Mouse (Mus musculus): ENCODE measurements at regions not wholly inside any gene's neighbourhood (a gene's known extent, or its start where the extent isn't known, plus 50 kb on each side); places are given as distances from the start of the nearest gene placed in this dataset.
A peak's percentile ranks its signal among the peaks of the same experiment; 100 is the strongest.

DNA sequence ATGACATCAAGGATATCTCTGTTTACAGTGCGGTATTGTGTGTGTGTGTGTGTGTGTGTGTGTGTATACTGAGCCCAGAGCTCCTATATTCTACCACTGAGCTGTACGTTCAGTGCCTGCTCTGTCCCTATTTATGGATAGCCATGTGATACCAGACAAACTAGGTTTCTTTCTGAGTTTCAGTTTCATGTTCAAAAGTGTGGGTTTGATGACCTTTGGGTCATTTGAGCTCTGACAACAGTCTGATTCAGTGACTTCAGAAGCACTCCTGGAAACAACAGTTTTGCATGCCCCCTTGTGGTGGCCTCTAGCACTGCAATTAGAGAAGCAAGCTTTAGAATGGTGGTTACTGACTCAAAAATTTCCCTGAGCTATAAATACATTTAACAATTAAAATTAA is 50.9 kb upstream of the Tent2 start:
- DNase-seq (ENCODE audit: low read depth, low spot score), result no peak

DNA sequence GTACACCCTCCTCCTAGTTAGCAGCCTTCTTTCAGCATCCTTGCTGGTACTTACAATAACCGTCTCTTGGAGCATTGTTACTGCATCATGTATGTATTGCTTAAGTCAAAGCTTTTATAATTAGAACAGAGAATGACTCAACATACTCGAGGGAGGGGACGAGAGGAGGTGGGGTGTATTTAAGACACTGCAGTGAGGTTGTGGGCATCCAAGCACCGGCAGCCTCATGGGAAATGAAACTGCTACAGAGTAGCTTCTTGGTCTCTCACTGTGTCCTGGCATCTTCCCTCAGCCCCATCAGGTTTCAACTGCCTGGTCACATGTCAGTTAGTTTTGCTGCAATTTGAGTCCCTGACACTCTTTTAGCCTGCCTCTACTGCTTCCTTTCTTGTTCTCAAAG is 50.7 kb upstream of the Homer1 start:
- DNase-seq (ENCODE audit: low read depth, low spot score), result peak; percentile 63

Data from telencephalon, adult 2 months (tissue).